ENCODE assay signal across 31 mouse cellular contexts in genomic region chr12:27309969-27310368, GRCm38 (mm10). TPM values are rescaled to one million over a fixed set of nuclear protein-coding genes. Genes with fewer than 3 reads are reported as not detected.
DNase-seq lines count a peak whose midpoint lies in the region; ATAC-seq and TF ChIP-seq lines count a peak whose summit lies in the region.
"Had no signal": no experiment of that assay in that cellular context is flagged by ENCODE, and none has a peak within 500 bp of the region (broad histone marks: within the 10 kb centered on the region; RNA-seq: fewer than 3 reads in every experiment).

No protein-coding gene starts in this region.

- 0 out of 2 replicates have a peak overlapping the region, but pooled peaks have one; percentile 15 for H3K27ac ChIP-seq in forebrain, embryonic 10.5 days
- H3K27ac ChIP-seq in forebrain, embryonic 12.5 days: no peak overlapping the region
- no peak overlapping the region for H3K27ac ChIP-seq in kidney, embryonic 15.5 days
- H3K27ac ChIP-seq in kidney, embryonic 16.5 days (ENCODE audit: low read length): no peak overlapping the region
- no peak overlapping the region for H3K27ac ChIP-seq in limb, embryonic 11.5 days (replicated peaks; ENCODE audit: low read depth, low read length)
- no peak overlapping the region for H3K27ac ChIP-seq in forebrain, embryonic 11.5 days (ENCODE audit: low read depth, low read length)
- no peak overlapping the region for H3K27ac ChIP-seq in intestine, postnatal 0 days (ENCODE audit: low read depth, low read length)
- H3K27ac ChIP-seq: forebrain, embryonic 13.5 days; gastrocnemius, adult 2 months; heart, embryonic 13.5 days; hindbrain, embryonic 13.5 days; intestine, embryonic 15.5 days had no signal

- no peak for TF ChIP-seq CTCF in intestine, postnatal 0 days (IDR thresholded peaks at IDR 0.05; ENCODE audit: low read depth)

- no peak overlapping the region for H3K4me3 ChIP-seq in forebrain, embryonic 10.5 days
- no peak overlapping the region for H3K4me3 ChIP-seq in forebrain, embryonic 12.5 days (replicated peaks)
- no peak overlapping the region for H3K4me3 ChIP-seq in kidney, embryonic 15.5 days (replicated peaks)
- H3K4me3 ChIP-seq in kidney, embryonic 16.5 days (ENCODE audit: low read length): no peak overlapping the region
- H3K4me3 ChIP-seq in limb, embryonic 11.5 days (ENCODE audit: low read depth, low read length): no peak overlapping the region
- no peak overlapping the region for H3K4me3 ChIP-seq in forebrain, embryonic 11.5 days (ENCODE audit: low read depth, low read length)
- no peak overlapping the region for H3K4me3 ChIP-seq in intestine, postnatal 0 days (ENCODE audit: low read depth, low read length)
- H3K4me3 ChIP-seq: forebrain, embryonic 13.5 days; gastrocnemius, adult 2 months; heart, embryonic 10.5 days; heart, embryonic 13.5 days; hindbrain, embryonic 13.5 days; intestine, embryonic 15.5 days had no signal

- H3K4me1 ChIP-seq in forebrain, embryonic 10.5 days: peaks cover 33% of the 10 kb centered on the region
- H3K4me1 ChIP-seq in forebrain, embryonic 12.5 days: peaks cover 18% of the 10 kb centered on the region
- H3K4me1 ChIP-seq in kidney, embryonic 15.5 days: peaks cover 34% of the 10 kb centered on the region
- H3K4me1 ChIP-seq in kidney, embryonic 16.5 days (ENCODE audit: insufficient read depth, low read length): peaks cover 23% of the 10 kb centered on the region
- H3K4me1 ChIP-seq in limb, embryonic 11.5 days (ENCODE audit: control insufficient read depth, insufficient read depth, low read length): peaks cover 17% of the 10 kb centered on the region
- peaks cover 13% of the 10 kb centered on the region; the same call in 1 of the 2 replicates for H3K4me1 ChIP-seq in forebrain, embryonic 11.5 days (replicated peaks; ENCODE audit: control insufficient read depth, insufficient read depth, low read length)
- H3K4me1 ChIP-seq in intestine, postnatal 0 days (replicated peaks; ENCODE audit: control insufficient read depth, insufficient read depth, low read length): no peaks in the 10 kb centered on the region

- no peak for ATAC-seq in forebrain, embryonic 12.5 days (ENCODE audit: low FRiP score)
- 0 out of 2 replicates have a peak, but pooled peaks have one; percentile 12 for ATAC-seq in kidney, embryonic 15.5 days (replicated peaks; ENCODE audit: low FRiP score)
- no peak for ATAC-seq in kidney, embryonic 16.5 days (ENCODE audit: low FRiP score, low TSS enrichment)
- ATAC-seq in limb, embryonic 11.5 days (ENCODE audit: insufficient number of reproducible peaks, low FRiP score, low TSS enrichment, low read depth): 0 out of 2 replicates have a peak, but pooled peaks have one; percentile 31
- no peak for ATAC-seq in forebrain, embryonic 11.5 days (replicated peaks; ENCODE audit: low FRiP score)
- ATAC-seq in intestine, postnatal 0 days: no peak
- ATAC-seq: forebrain, embryonic 13.5 days; forebrain, embryonic 16.5 days; hindbrain, embryonic 16.5 days; intestine, embryonic 15.5 days; Patski had no signal

- 77% methylated on average over 6 of the region's 6 CpGs for WGBS in forebrain, embryonic 10.5 days
- WGBS in forebrain, embryonic 12.5 days: 89% methylated on average over 6 of the region's 6 CpGs
- WGBS in kidney, embryonic 15.5 days: 74% methylated on average over 6 of the region's 6 CpGs
- WGBS in kidney, embryonic 16.5 days: 64% methylated on average over 6 of the region's 6 CpGs
- WGBS in limb, embryonic 11.5 days: 71% methylated on average over 6 of the region's 6 CpGs
- WGBS in forebrain, embryonic 11.5 days: 84% methylated on average over 6 of the region's 6 CpGs
- WGBS in intestine, postnatal 0 days: 80% methylated on average over 6 of the region's 6 CpGs

- DNase-seq in forebrain, embryonic 10.5 days (ENCODE audit: extremely low spot score, low spot score): no peak
- no peak for DNase-seq in limb, embryonic 11.5 days (ENCODE audit: low spot score)
- DNase-seq in frontal cortex, postnatal 10 days (ENCODE audit: low spot score in 2 of 2): no peak
- DNase-seq in forebrain, embryonic 11.5 days (ENCODE audit: low spot score): no peak
- DNase-seq: adrenal gland, adult 2 months; adrenal gland, postnatal 14 days; B cell, adult 2 months; cerebellum, adult 11 months; cerebellum, adult 8-10 months; cerebellum, postnatal 10 days; cerebellum, postnatal 36 days; embryo, embryonic 11 days; gastrocnemius, adult 2 months; gastrocnemius, postnatal 14 days; heart, adult 18-20 months; heart, postnatal 14 days; heart, postnatal 4 days had no signal

- no peaks in the 10 kb centered on the region; the same call in 1 of the 2 replicates for H3K27me3 ChIP-seq in forebrain, embryonic 10.5 days (ENCODE audit: poor library complexity, severe bottlenecking)
- no peaks in the 10 kb centered on the region for H3K27me3 ChIP-seq in forebrain, embryonic 12.5 days
- H3K27me3 ChIP-seq in kidney, embryonic 15.5 days: no peaks in the 10 kb centered on the region
- no peaks in the 10 kb centered on the region for H3K27me3 ChIP-seq in kidney, embryonic 16.5 days (ENCODE audit: insufficient read depth, low read length)
- H3K27me3 ChIP-seq in limb, embryonic 11.5 days (ENCODE audit: control insufficient read depth, insufficient read depth, low read length): no peaks in the 10 kb centered on the region
- no peaks in the 10 kb centered on the region for H3K27me3 ChIP-seq in forebrain, embryonic 11.5 days (ENCODE audit: control insufficient read depth, insufficient read depth, low read length)
- H3K27me3 ChIP-seq in intestine, postnatal 0 days (replicated peaks; ENCODE audit: control insufficient read depth, insufficient read depth, low read length): no peaks in the 10 kb centered on the region
- H3K27me3 ChIP-seq: CH12.LX; forebrain, embryonic 13.5 days; hindbrain, embryonic 13.5 days; intestine, embryonic 15.5 days; Patski had no signal

- no peak overlapping the region for H3K9ac ChIP-seq in forebrain, embryonic 12.5 days
- no peak overlapping the region for H3K9ac ChIP-seq in kidney, embryonic 15.5 days
- H3K9ac ChIP-seq in kidney, embryonic 16.5 days (replicated peaks; ENCODE audit: low read length): no peak overlapping the region
- H3K9ac ChIP-seq in limb, embryonic 11.5 days (ENCODE audit: low read length): no peak overlapping the region
- no peak overlapping the region for H3K9ac ChIP-seq in forebrain, embryonic 11.5 days (ENCODE audit: low read length)
- H3K9ac ChIP-seq in intestine, postnatal 0 days (ENCODE audit: low read depth, low read length): no peak overlapping the region
- H3K9ac ChIP-seq: forebrain, embryonic 13.5 days; heart, embryonic 13.5 days; hindbrain, embryonic 13.5 days; intestine, embryonic 15.5 days had no signal

- no peaks in the 10 kb centered on the region for H3K36me3 ChIP-seq in forebrain, embryonic 10.5 days (replicated peaks)
- H3K36me3 ChIP-seq in forebrain, embryonic 12.5 days (replicated peaks): no peaks in the 10 kb centered on the region
- H3K36me3 ChIP-seq in kidney, embryonic 15.5 days: no peaks in the 10 kb centered on the region
- no peaks in the 10 kb centered on the region for H3K36me3 ChIP-seq in kidney, embryonic 16.5 days (ENCODE audit: insufficient read depth, low read length)
- H3K36me3 ChIP-seq in limb, embryonic 11.5 days (ENCODE audit: control insufficient read depth, insufficient read depth, low read length): no peaks in the 10 kb centered on the region
- H3K36me3 ChIP-seq in forebrain, embryonic 11.5 days (ENCODE audit: control insufficient read depth, insufficient read depth, low read length): no peaks in the 10 kb centered on the region
- no peaks in the 10 kb centered on the region for H3K36me3 ChIP-seq in intestine, postnatal 0 days (ENCODE audit: control insufficient read depth, insufficient read depth)
- H3K36me3 ChIP-seq: G1E; heart, embryonic 10.5 days; heart, embryonic 13.5 days; hindbrain, embryonic 13.5 days; intestine, embryonic 15.5 days had no signal

- H3K9me3 ChIP-seq in forebrain, embryonic 10.5 days: no peaks in the 10 kb centered on the region
- no peaks in the 10 kb centered on the region for H3K9me3 ChIP-seq in forebrain, embryonic 12.5 days
- H3K9me3 ChIP-seq in kidney, embryonic 15.5 days (replicated peaks): no peaks in the 10 kb centered on the region
- H3K9me3 ChIP-seq in kidney, embryonic 16.5 days (ENCODE audit: low read length): no peaks in the 10 kb centered on the region
- H3K9me3 ChIP-seq in limb, embryonic 11.5 days (ENCODE audit: control insufficient read depth, low read length): no peaks in the 10 kb centered on the region
- no peaks in the 10 kb centered on the region for H3K9me3 ChIP-seq in forebrain, embryonic 11.5 days (ENCODE audit: control insufficient read depth, low read length)
- H3K9me3 ChIP-seq in intestine, postnatal 0 days (ENCODE audit: control insufficient read depth): no peaks in the 10 kb centered on the region
- H3K9me3 ChIP-seq: forebrain, embryonic 13.5 days; heart, embryonic 10.5 days; heart, embryonic 13.5 days; hindbrain, embryonic 13.5 days; intestine, embryonic 15.5 days had no signal

- H3K4me2 ChIP-seq in forebrain, embryonic 12.5 days: no peak overlapping the region
- no peak overlapping the region for H3K4me2 ChIP-seq in kidney, embryonic 15.5 days
- no peak overlapping the region for H3K4me2 ChIP-seq in kidney, embryonic 16.5 days (replicated peaks; ENCODE audit: low read depth, low read length)
- H3K4me2 ChIP-seq in limb, embryonic 11.5 days (ENCODE audit: low read depth, severe bottlenecking): no peak overlapping the region
- no peak overlapping the region for H3K4me2 ChIP-seq in forebrain, embryonic 11.5 days (ENCODE audit: low read depth, low read length, severe bottlenecking)
- H3K4me2 ChIP-seq in intestine, postnatal 0 days (replicated peaks; ENCODE audit: low read depth): no peak overlapping the region
- H3K4me2 ChIP-seq: forebrain, embryonic 13.5 days; heart, embryonic 13.5 days; hindbrain, embryonic 13.5 days; intestine, embryonic 15.5 days had no signal

RNA-seq across cellular contexts. Expression of gene Sox11, which starts 32.4 kb away (rescaled TPM):
- polyA plus RNA-seq in forebrain, embryonic 10.5 days (2016; fragmentation: Nextera tagmentation; extraction: Ambion mirVana): 256 and 262 TPM in 2 replicates
- 701 and 760 TPM in 2 replicates for polyA plus RNA-seq in forebrain, embryonic 12.5 days (2016; fragmentation: Nextera tagmentation; extraction: Ambion mirVana)
- 71.1 and 77.9 TPM in 2 replicates for polyA plus RNA-seq in kidney, embryonic 15.5 days (2015; fragmentation: Nextera tagmentation; extraction: Ambion mirVana)
- 60.2 and 68.5 TPM in 2 replicates for polyA plus RNA-seq in kidney, embryonic 16.5 days (2015; fragmentation: Nextera tagmentation; extraction: Ambion mirVana)
- 349 and 356 TPM in 2 replicates for polyA plus RNA-seq in limb, embryonic 11.5 days (2014; fragmentation: Nextera tagmentation; extraction: Ambion mirVana)
- polyA plus RNA-seq in forebrain, embryonic 11.5 days (2014; fragmentation: Nextera tagmentation; extraction: Ambion mirVana): 568 and 596 TPM in 2 replicates
- 4.7 and 4.9 TPM in 2 replicates for polyA plus RNA-seq in intestine, postnatal 0 days (2015; fragmentation: Nextera tagmentation; extraction: Ambion mirVana)
- polyA plus RNA-seq: G1E had no signal

Comparison
In these comparisons a context has a peak if more than half of its experiments do, and no peak if none do; other contexts are left out.
1. ATAC-seq: peak in kidney, embryonic 15.5 days (single experiment) and limb, embryonic 11.5 days (single experiment); none in forebrain, embryonic 12.5 days (single experiment), kidney, embryonic 16.5 days (single experiment), forebrain, embryonic 11.5 days (single experiment) and intestine, postnatal 0 days (single experiment).
2. RNA of gene Sox11, which starts 32.4 kb away (polyA plus RNA-seq): 701 to 760 TPM in forebrain, embryonic 12.5 days, 568 to 596 TPM in forebrain, embryonic 11.5 days, 349 to 356 TPM in limb, embryonic 11.5 days, 256 to 262 TPM in forebrain, embryonic 10.5 days, 71.1 to 77.9 TPM in kidney, embryonic 15.5 days and 60.2 to 68.5 TPM in kidney, embryonic 16.5 days; 4.7 to 4.9 TPM in intestine, postnatal 0 days; every median in the first group is over 10 times any median in the second.